Mouse (Mus musculus) megakaryocyte, embryonic 14.5 days (primary cell): ENCODE data around the gene Wdr95. TPM values are rescaled to one million over a fixed set of nuclear protein-coding genes. Genes with fewer than 3 reads are reported as not detected.

Experiments used
- H3K27me3 ChIP-seq: replicated peaks from 2 replicates; pipeline ENCODE3; 2012; ENCODE audit warnings: inconsistent platforms
- H3K36me3 ChIP-seq: replicated peaks from 2 replicates; pipeline ENCODE3; 2012; ENCODE audit warnings: low read length, inconsistent platforms, mixed read lengths
- H3K4me1 ChIP-seq: 2 replicates; pipeline ENCODE4 v1.6.1; 2012; ENCODE audit warnings: inconsistent platforms
- H3K4me3 ChIP-seq: replicated peaks from 2 replicates; pipeline ENCODE3; 2012; ENCODE audit warnings: moderate library complexity, mild to moderate bottlenecking, inconsistent platforms
- H3K9me3 ChIP-seq: 2 replicates; pipeline ENCODE4 v1.6.1; 2012; ENCODE audit warnings: inconsistent platforms
- FLI1 ChIP-seq: IDR thresholded peaks from 2 replicates; pipeline ENCODE4 v1.6.1; 2012; ENCODE audit warnings: low read length, inconsistent platforms, mixed read lengths
- GATA1 ChIP-seq: IDR thresholded peaks from 3 replicates; pipeline ENCODE4 v1.6.1; 2012; ENCODE audit warnings: mixed read lengths, low read length, inconsistent platforms, borderline replicate concordance
- polyA plus RNA-seq: library from polyadenylated mRNA; stranded (reverse); fragments of >175 nt; gene quantifications from 2 replicates; pipeline ENCODE4 v1.2.3, GENCODE M21; 2012; ENCODE audit warnings: low replicate concordance; ENCODE audit not compliant: insufficient read depth

Wdr95 gene
- polyA plus RNA-seq, 1 experiment, result not detected

DNA sequence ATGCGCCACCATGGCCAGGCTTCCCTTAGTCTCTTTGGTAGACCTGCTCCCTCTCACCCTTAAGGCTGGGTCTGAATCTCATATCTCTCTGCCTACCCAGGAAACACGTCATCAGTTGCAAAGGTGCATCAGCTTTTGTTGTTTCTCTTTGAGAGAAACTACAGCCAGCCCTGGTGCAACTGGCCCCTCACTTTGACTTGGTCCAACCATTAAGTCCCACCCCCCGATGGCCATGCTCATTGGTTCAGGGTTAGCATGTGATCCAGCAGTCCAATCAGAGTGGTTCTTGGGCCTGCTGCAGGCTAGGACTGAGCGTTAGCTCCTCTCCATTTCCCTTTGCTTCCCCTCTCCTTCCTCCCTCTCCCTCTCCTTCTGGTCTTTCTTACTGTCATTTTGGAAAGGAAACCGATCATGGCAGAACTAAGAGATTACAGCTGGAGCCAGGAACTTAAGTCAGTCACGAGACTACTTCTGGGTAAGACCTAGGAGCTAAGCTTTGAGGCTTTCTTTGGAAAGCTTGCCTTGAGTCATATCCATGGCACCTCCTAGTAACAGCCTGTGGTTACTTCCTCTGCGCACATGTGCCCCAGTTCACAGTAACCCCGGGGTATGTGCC lies 112.9 kb downstream of the Wdr95 start:
- H3K36me3 ChIP-seq, result no peaks in the 10 kb centered on the region
- H3K9me3 ChIP-seq, result no peaks in the 10 kb centered on the region
- peaks cover 25% of the 10 kb centered on the region for H3K4me1 ChIP-seq
- peak overlapping the region; percentile 29 for H3K4me3 ChIP-seq
- H3K27me3 ChIP-seq, result no peaks in the 10 kb centered on the region
- TF ChIP-seq FLI1 (no peak), GATA1 (no peak)

DNA sequence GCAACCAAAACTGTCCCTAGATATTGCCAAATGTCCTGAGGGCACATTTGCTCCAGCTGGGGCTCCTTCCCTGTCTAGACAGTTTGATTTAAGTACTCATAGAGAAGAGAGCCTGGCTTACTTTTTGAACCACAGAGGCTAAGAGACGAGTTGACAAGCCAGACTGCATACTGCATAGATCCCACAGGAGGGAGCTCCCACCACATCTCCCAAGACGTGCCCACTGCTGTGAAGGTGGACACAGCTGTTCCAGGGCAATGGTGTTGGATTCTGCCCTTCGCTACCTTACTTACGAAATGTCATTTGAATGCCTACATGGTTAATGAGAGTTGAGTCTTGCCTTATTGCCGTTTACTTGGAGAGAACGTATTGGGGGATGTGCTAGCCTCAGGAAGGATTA lies 113.9 kb downstream of the Wdr95 start:
- no peak overlapping the region for H3K4me3 ChIP-seq
- H3K9me3 ChIP-seq, result no peaks in the 10 kb centered on the region
- no peak for TF ChIP-seq FLI1
- no peak for TF ChIP-seq GATA1
- no peaks in the 10 kb centered on the region for H3K36me3 ChIP-seq
- H3K4me1 ChIP-seq, result peaks cover 23% of the 10 kb centered on the region
- H3K27me3 ChIP-seq, result no peaks in the 10 kb centered on the region

DNA sequence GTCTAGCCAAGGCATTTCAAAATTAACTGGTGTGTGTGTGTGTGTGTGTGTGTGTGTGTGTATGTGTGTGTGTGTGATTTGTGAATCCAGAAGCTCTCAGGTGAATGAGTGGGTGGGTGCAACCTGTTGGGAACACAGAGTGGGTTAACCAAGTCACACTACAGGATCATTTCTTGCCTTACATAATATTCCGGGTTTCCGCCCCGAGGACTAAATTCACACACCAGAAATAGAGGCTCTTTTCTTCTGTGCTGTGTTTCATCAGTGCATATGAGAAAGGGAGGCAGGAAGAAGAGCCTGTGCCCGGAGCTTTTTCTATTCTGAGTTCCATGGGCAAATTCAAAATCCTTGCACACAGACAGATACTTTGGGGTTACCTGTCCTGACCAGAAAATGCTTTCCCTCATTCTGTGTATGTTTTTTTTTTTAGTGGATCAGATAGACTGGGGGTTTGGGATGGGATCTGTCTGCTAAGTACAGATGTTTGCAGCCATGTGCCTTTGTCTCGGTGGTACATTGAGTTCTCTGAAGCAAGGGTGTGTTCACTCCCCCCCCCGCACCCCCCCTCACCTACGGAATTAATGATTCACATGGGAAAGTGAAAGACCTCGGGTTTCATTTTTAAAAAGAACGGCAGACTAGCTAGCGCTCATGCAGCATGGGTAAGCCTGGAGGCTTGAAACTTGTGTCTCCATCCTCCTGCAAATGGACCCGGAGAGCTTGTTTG lies 114.5 kb downstream of the Wdr95 start:
- TF ChIP-seq GATA1, result no peak
- TF ChIP-seq FLI1, result no peak
- no peaks in the 10 kb centered on the region for H3K27me3 ChIP-seq
- H3K4me1 ChIP-seq, result peaks cover 23% of the 10 kb centered on the region
- no peak overlapping the region for H3K4me3 ChIP-seq
- H3K9me3 ChIP-seq, result no peaks in the 10 kb centered on the region
- H3K36me3 ChIP-seq, result no peaks in the 10 kb centered on the region

DNA sequence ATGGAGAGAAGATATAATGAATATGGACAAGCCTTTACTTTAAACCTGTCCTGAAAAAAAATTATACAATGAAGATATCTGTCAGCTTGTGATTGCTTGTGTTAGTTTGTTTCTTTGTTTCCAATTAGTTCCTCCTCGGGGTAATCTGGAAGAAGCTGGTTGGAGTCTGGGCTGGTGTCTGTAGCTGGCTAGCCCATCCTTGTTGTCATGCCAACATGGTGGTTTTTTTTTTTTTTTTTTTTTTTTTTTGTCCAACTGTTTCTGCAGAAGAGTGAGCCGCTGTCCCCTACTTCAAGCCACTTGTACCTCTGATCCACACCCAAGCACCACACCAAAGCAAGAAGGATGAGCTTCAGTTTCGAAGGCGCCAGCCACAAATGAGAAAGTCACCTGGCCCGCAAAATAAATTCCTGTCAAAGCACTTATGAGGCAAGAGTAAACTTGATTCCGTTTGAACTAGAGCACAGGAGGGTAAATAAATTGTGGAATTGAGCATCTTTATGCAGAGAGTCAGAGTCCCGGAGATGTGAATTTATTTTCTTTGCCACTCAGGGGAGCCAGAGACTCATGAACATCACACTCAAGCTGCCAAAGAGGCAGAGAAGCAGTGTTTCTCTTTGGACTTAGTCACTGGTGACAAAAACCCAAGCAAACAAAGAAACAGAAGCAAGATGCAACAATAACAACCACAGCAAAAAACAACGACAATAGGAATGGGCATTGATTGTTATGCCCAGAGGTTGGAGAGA lies 119.1 kb downstream of the Wdr95 start:
- TF ChIP-seq FLI1 (no peak), GATA1 (no peak)
- no peak overlapping the region for H3K4me3 ChIP-seq
- H3K4me1 ChIP-seq, result peaks cover under 1% of the 10 kb centered on the region; the same call in 1 of the 2 replicates
- no peaks in the 10 kb centered on the region for H3K27me3 ChIP-seq
- no peaks in the 10 kb centered on the region for H3K9me3 ChIP-seq
- no peaks in the 10 kb centered on the region for H3K36me3 ChIP-seq

DNA sequence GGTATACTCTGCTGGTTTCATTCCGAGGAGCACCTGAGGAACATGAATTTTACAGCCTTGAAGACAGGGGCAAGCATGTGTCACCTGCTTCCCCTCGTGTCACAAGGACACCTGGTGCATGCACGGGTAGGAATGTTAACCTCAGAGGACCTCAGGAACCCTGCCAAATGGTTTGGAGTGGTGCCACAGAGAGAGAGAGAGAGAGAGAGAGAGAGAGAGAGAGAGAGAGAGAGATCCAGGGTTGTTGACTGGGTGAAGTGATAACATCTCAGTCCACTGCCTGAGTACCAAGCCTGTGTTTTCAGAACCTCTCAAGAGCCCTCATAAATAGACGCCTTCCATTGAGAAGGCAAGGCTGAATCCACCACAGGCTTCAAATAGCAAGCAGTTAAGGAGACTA lies 119.7 kb downstream of the Wdr95 start:
- TF ChIP-seq FLI1, result no peak
- no peak for TF ChIP-seq GATA1
- H3K4me1 ChIP-seq, result no peaks in the 10 kb centered on the region

DNA sequence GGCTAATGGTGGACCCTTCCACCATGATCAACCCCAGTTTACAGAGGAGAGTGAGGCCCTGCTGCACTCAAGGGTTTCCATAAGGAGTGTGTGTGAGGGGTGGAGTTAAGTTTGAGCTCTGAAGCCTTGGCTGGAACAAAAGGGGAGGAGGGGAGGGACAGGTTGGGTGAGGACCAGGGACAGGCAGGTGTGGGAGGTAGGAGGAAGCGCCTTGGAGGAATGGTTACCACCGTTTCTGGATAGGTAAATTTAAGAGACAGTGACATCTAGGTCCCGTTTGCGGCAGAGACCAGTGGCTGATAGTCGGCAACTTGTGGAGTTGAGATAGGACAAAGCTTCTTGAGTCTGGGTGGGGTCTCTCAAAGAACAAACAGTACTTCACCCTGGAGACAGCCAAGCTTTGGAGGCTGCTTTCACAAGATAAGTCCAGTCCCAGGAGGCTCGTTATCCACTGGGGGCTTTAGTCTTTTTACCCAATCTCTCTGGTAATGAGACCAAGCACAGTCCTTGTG lies 120.5 kb downstream of the Wdr95 start:
- no peak for TF ChIP-seq GATA1
- TF ChIP-seq FLI1, result no peak
- H3K27me3 ChIP-seq, result no peaks in the 10 kb centered on the region
- H3K4me1 ChIP-seq, result no peaks in the 10 kb centered on the region
- no peaks in the 10 kb centered on the region for H3K36me3 ChIP-seq
- no peak overlapping the region for H3K4me3 ChIP-seq
- peaks cover 2% of the 10 kb centered on the region for H3K9me3 ChIP-seq

More for the DNA sequence above, 119.7 kb downstream of the Wdr95 start:
- Histone ChIP-seq H3K9me3 (no peaks in the 10 kb centered on the region), H3K27me3 (no peaks in the 10 kb centered on the region), H3K4me3 (no peak overlapping the region), H3K36me3 (no peaks in the 10 kb centered on the region)

DNA sequence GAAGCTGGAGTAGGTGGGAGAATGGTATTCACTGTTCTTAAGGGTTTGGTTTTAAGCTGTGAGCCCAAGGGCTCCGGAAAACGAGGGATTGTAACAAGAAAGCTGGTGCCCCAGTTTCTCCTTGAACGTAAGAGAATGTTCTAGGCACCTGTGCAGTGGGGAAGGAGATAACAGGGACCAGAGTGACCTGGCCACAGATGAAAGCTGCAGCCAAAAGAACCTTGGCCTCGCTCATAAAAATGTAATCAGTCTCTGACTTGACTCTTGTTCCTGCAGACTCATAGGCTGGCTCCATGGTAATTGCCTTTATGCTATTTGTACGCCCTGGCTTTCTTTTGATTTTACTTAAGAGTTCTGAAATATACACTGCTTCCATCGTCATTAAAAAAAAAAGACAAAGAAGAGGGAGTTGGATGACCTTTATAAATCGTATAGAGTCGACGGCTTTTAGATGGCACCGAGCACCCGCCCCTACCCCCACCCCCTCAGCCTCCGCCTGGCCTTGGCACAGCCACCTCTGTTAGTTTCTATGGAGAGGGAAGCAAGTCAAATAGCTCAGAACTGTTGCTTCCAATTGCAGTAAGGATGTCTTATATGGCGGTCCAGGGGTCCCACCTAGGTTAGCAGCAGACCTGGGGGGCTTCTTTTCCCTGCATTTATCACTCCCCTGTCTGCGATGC lies 121.2 kb downstream of the Wdr95 start:
- no peaks in the 10 kb centered on the region for H3K36me3 ChIP-seq
- no peak overlapping the region for H3K4me3 ChIP-seq
- H3K9me3 ChIP-seq, result peaks cover 6% of the 10 kb centered on the region
- TF ChIP-seq GATA1 (no peak), FLI1 (no peak)
- no peaks in the 10 kb centered on the region for H3K4me1 ChIP-seq
- H3K27me3 ChIP-seq, result no peaks in the 10 kb centered on the region

DNA sequence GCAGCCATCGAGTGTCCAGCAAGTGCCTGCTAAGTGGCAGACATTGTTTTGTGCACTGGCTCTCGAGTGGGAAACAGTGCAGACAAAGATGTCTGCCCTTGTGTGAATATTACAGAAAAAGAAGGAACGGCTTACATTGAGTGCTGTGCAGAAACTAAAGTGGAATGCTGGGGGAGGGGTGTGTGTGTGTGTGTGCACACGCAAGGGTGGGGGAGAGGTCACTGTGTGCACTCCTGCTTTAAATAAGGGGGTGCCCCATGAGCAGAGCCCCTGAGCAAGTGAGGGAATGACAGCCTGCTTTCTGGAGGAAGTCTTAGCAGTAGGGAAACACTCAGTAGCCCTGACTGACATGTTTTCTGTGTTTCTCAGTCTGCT lies 121.7 kb downstream of the Wdr95 start:
- Histone ChIP-seq H3K9me3 (peaks cover 6% of the 10 kb centered on the region), H3K4me1 (no peaks in the 10 kb centered on the region), H3K27me3 (no peaks in the 10 kb centered on the region), H3K4me3 (no peak overlapping the region), H3K36me3 (no peaks in the 10 kb centered on the region)
- TF ChIP-seq GATA1 (no peak), FLI1 (no peak)

DNA sequence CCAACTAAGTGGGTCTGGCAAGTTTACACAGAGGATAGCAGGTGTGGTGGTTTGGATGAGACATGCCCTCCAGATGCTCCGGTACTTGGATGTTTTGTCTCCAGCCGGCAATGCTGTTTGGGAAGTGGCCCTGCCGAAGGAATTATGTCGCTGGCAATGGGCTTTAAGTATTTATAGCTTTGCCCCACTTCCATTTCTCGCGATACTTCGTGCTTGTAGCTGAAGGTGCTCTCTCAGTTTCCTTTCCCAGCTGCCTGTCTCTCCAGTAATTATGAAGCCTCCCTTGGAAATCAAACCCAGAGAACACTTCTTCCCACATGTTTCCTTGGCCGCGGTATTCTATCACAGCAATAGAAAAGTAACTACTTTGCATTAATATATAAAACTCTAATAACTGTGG lies 127.2 kb downstream of the Wdr95 start:
- H3K4me1 ChIP-seq, result no peaks in the 10 kb centered on the region
- peaks cover 10% of the 10 kb centered on the region for H3K9me3 ChIP-seq
- no peak overlapping the region for H3K4me3 ChIP-seq
- H3K36me3 ChIP-seq, result no peaks in the 10 kb centered on the region
- TF ChIP-seq FLI1, result no peak
- no peak for TF ChIP-seq GATA1
- H3K27me3 ChIP-seq, result peaks cover 2% of the 10 kb centered on the region
